Mouse (Mus musculus) Muller cell, postnatal 12 days (primary cell): Measurements from ENCODE around the gene Dennd5a.
A peak's percentile ranks its signal among the peaks of the same experiment; 100 is the strongest.
"Not testable (repeated sequence)": the region's sequence is repeated elsewhere in the genome, so short reads cannot be mapped to it uniquely, and the experiment has no call there.

Experiments used
- DNase-seq: peaks from one replicate; pipeline ENCODE4 v3.0.0-alpha.2; 2015; ENCODE audit errors: inconsistent ontology term

The Dennd5a gene

DNA sequence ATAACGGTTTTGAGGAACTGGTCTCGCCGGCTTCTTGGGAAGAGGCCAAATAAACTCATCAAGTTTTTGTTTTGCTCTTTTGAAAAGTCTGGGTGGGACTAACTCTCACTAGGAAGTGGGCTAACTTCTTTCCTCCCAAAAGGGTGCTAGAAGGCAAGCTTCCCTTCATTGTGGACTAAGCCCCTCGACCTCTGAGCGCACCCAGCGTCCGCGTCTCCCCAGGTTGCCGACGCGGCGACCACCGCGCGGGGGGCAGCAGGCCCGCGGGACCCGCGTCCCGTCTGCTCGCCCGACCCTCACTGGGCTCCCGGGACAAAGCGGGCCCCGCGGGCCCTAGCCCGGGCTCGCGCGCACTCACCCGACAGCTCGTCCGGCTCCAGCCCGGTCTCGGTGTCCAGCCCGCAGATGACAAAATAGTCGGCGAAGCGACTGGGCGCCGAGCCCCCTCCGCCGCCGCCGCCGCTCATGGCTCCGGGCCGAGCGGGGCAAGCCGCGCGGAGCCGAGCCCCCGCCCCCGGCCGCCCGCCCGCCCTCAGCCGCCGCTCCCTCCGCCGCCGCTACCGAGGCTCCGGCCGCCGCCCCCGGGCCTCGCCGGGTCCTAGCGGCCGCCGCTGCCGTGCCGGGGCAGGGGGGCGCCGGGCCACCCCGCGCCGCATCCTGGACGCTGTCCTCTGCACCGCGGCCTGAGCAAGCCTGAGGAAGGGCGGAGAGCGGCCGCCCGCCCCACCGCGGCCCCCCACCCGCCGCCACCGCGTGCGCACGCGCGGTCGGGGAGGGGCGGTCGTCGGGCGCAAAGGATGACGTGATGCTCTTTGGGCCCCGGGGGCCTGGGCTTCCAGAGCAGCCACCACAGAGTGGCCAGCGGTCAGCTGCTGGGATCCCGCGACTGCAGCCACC, at the start of gene Dennd5a:
TSS of gene Dennd5a (minus strand) at position 755 of the 897 bp plus-strand sequence.
- DNase-seq, result peak; percentile 94

DNA sequence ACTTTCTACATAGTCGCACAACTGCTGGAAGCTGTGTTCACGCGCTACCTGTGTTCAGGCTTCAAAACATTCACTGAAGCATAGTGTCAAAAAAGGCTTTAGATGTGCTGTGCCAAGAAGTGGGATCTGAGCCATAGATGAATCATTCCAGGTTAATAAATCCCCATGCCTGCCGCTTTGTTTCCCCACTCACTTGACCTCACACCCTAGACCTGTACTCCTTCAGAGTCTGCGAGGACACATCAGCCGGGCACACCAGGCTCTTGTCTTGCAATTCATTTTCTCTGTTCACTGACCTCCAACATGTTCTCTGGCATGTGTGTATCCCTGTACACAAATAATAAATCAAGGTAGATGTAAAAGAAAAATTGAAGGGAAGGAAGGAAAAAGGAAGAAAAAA, 48.8 kb upstream of the Dennd5a start:
- no peak for DNase-seq

DNA sequence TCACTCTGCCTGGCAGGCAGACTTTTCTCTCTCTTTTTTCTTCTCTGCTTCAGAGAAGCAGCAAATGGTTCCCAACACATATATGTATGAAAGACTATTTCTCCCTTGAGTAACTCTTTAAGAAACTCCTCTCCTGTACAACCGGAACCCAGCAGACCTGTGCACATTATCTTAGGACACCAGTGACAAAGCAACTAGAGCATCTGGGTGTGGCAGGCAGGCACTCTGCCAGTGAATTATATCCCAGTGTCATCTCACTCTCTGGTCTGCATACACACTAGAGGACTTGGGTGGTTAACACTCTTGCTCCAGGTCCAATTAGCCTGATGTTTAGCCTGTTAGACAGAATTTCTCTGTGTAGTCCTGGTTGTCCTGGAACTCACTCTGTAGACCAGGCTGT, 48.2 kb upstream of the Dennd5a start:
- DNase-seq, result no peak

DNA sequence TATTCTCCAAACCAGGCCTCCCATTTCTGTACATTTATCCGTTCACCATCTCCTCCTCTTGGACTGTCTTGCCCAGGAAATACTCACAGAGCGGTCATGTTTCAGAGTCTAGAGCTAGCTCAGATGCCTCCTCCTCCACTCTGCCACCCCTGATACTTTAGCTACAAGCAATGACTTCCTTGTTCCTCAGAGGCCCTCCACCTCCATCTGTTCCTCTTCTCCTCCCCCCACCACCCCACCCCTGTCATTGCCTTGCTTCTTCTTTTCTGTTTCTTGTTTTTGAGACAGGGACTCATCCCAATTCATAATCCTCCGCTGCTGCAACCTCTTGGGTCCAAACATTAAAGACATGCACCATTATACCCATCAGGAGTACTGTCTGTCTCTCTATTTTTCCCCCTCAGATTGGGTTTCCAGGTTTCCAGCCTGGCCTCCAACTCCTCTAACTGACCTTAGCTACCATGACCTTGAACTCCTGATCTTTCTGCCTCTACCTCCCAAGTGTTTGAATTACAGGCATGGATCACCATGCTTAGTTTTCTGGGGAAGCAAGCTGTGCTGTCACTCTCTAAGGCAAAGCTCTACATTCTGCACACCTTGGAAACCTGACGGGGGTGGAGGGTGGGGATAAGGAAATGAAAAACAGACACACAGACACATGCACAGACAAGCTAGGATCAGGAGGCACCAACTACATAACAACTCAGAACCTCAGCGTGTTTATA, 46.4 kb upstream of the Dennd5a start:
- no peak for DNase-seq

DNA sequence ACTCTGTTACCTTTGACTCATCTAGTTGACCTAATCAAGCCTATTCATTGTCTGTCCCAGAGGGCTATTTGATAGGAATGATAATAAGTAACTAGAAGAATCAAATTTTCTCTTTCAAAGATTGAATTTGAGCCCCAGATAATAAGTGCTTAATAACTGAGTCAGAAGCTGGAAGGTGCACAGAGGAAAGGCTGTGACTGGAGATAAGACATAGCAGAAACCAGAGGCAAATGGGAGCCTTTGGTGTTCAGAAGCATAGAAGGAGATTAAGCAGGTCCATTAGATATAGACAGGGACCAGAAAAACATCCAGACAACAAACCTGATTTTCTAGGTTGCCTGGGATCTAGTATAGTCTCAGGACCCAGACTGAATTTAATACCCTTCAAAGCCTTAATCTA, 45.7 kb upstream of the Dennd5a start:
- peak; percentile 64 for DNase-seq

DNA sequence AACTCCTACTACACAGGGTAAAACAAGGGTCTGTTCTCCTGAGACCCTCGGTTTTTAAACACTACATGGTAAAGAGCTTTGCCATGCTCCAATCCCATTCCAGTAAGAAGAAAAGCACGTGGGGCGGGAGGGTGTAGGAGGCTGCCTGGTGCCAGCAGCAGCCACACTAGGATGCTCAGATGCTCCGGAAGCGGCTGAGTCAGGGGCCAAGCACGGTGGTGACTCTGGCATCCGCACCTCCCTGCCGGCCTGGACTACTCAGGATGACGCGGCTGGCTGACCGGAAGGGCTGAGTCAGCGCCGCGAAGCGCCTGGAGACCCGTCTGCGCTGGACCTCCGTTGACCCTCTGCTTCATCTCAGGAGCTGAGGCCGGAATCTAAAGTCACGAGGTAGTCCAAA, 42.7 kb upstream of the Dennd5a start:
- DNase-seq, result peak; percentile 94

DNA sequence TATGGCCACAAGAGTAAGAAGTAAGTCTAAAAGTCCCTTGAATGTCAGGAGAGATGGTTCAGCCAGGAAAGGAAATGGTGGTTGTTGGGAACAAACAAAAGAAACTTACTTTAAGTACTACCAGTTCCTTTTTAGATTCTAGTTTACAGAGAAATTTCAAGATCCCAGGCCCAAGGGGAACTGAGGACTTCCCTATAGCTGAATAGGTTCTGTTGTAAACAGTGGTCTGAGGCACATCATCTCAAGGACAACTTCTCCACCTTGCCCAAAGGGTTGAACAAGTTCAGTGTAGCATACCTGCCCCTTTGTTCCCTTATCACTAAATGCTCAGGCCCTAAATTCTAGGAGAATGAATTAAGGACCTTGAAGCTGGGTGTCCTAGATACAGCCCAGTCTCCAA, 41.8 kb upstream of the Dennd5a start:
- no peak for DNase-seq

DNA sequence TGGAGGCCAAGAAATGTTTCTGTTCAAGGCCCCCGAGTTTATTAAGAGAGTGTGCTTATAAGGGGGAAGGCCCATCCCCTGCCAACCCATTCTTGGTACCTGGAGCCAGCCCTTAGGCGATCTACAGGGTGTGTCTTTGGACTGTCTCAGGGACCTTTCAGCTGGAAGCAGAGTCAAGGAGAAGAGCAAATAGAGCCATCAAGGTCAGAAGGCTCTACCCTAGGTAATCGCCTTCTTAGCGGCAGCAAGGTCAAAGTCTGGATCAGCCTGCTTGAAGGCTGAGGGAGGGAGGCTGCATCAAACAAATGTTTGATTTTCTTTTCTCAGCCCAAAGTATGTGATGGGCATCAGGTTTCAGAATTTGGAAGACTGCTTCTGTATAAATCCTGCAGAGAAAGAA, 38.1 kb upstream of the Dennd5a start:
- DNase-seq, result no peak

DNA sequence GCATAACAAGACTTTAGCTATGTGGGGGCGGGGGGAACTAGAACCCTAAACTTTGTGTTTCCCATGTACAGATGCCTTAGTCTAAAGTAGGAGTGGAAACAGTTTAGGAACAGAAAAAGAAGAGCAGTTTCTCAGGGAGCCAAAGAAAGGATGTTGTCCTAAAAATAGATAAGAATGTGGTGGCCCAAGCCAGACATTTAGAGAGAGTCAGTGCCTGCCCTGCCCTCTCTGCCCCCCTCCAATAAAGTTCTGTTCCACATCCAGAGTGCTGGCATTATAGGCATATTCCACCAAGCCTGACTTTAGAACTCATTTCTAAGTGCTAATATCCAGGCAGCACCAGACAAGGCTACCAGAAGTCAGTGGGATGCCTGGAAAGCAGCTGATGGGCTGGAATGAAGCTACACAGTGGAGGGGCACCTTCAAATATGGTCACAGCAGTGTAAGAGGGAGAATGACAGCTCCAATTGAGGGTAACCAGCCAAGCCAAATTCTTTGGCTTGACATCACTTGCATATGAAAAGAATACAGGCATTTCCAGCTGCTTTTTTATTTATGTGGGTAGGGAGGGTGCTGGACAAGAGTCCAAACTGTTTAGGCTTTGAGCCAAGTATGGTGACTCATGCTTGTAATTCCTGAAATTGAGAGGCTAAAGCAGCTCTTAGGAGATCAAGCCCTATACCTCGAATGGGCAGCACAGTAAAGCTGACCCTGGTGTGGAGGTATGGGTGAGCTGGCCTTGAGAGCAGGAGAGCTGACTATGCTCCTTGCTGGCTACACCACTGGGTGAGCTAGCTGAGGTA, 33.1 kb upstream of the Dennd5a start:
- DNase-seq, result peak; percentile 95

DNA sequence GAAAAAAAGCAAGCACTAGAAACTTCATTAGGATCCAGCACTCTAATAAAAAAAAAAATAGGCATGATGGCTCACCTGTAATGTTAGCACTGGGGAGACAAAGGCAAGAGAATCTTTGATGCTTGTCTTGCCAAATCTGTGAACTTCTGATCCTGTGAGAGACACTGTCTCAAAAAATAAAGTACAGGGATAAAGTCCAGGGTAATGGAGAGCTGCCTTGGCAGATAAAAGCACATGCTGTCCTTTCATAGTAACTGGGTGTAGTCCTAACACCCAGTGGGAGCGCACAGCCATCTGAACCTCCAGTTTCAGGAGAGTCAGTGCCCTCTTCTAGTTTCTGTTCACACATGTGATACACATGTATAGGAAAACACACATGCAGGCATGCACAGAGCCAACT, 31.0 kb upstream of the Dennd5a start:
- no peak for DNase-seq

DNA sequence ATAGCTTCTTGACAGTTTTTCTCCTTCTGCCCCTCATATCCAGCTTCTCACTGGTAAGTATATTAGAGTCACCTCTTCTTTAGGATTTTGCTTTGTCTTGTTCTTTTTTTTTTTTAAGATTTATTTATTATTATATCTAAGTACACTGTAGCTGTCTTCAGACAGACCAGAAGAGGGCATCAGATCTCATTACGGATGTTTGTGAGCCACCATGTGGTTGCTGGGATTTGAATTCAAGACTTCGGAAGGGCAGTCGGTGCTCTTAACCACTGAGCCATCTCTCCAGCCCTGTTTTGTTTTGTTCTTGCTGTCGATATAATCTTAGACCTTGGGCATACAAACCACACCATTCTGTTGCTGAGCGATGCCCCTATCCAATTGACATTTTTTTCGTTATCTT, 26.5 kb upstream of the Dennd5a start, which contains the start of gene Tmem41b:
TSS of gene Tmem41b (minus strand) at position 155 of the 400 bp plus-strand sequence.
- DNase-seq, result not testable (repeated sequence)

DNA sequence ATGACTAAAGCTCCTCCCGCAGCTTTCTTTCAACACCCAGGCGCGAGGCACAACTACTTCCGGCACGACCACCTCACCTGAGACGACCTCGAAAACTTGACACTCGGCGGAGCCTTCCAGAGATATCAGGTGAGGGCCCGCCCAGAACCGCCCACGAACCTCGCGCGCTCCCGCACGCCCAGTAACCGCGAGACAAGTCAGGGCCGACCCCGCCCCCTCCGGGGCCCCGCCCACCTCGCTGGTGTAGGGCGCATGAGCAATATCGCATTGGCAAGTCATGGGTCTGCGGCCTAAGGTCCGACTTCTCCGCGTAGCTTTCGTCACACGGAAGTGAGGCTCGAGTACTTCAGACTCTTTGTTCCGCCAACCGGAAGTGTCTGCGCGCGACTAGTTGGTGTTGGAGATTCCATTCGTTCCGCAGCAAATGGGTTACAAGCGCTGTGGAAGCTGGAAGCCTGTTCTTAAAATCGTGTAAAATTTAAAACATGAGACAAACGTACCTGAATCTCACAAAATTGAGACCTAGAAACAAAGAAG, 25.9 kb upstream of the Dennd5a start:
- peak; percentile 100 for DNase-seq

DNA sequence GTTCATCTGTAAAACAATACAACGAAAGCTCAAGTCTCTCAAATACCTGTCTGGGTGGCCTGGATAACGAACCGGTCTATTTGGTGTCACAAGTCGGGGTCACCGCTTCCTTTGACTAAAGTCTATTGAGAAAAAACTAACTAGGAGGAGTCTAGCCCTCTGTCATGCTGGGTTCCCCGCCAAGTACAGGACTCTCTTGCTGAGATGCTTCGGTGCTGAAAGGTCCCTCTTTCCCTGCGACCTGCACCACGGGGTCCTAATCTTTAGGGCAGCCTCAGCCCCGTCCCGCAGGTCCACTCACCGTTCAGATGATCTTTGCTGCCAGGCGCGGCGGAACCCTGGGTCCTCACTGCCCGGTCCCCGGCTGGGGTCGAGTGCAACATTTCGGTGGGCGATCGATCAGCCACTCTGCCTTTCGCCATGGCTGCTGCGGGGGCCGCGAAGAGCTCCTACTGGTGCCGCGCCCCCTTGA, 25.4 kb upstream of the Dennd5a start:
- no peak for DNase-seq

DNA sequence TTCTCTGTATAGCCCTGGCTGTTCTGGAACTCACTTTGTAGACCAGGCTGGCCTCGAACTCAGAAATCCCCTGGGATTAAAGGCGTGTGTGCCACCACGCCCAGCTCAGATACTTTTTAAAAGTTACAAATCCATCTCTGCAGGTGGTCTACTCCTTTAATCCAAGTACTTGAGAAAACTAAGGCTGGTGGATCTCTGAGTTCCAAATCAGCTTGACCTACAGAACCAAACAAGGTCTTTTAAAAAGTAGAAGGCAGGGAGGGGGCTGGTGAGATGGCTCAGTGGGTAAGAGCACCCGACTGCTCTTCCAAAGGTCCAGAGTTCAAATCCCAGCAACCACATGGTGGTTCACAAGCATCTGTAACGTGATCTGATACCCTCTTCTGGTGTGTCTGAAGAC, 24.3 kb upstream of the Dennd5a start:
- not testable (repeated sequence) for DNase-seq

DNA sequence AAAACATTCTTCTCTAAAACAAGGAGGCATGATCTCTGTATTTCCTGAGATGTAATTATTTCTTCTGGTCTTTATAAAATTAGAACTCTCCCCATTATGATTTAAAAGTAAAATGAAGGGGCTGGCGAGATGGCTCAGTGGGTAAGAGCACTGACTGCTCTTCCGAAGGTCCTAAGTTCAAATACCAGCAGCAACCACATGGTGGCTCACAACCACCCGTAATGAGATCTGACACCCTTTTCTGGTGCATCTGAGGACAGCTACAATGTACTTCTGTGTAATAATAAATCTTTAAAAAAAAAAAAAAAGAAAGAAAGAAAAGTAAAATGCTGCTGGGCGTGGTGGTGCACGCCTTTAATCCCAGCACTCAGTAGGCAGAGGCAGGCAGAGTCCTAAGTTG, 16.9 kb upstream of the Dennd5a start:
- not testable (repeated sequence) for DNase-seq

DNA sequence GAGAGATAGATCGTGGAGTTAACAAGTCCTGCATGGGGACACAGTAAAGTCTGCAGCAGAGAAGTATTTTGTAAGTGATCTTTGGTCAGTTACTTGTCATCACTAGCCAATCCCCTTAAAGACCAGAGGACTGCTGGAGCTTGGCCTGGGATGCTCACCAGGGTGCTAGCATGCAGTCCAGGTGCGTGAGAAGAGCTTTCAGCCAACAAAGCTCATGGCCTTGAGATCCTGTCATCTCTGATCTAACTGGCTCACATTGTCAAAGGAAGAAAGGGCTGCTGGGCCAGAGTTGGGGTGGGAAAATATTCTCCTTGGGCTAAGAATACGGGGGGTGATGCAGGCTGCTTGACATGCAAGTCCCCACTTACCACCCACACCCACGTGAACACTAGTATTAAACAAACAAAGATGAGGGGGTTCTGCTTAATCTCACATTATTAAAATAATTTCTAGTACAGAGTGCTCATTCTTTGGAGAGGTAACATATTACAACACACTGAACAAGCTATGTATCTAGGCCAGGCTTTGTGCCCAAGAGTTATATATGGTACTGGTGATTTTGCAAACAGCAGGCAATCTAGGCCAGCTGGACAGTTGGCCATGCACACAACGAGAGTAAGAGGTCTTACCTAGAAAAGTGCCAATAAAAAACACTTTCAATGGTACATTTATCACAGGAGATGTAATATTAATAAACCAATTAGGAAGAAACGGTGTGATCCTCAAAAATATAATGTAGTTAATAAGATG, 15.9 kb upstream of the Dennd5a start:
- no peak for DNase-seq

DNA sequence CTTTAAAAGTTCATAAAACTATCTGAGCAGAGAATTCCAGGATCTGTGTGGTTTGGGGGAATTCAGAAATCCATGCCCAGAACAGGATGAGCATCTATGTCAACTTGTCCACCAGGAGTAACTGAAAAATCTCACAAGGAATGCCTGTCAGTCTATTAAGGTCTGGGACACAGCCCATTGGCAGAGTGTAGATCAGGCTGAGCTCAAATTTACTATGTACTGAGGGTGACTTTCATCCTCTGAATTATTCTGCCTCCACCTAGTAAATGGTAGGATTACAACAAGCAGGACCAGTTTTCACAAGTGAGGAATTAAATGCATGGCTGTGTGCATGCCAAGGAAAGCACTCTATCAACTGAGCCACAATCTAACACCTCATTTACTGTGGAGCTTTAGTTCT, 9.3 kb upstream of the Dennd5a start:
- DNase-seq, result no peak

DNA sequence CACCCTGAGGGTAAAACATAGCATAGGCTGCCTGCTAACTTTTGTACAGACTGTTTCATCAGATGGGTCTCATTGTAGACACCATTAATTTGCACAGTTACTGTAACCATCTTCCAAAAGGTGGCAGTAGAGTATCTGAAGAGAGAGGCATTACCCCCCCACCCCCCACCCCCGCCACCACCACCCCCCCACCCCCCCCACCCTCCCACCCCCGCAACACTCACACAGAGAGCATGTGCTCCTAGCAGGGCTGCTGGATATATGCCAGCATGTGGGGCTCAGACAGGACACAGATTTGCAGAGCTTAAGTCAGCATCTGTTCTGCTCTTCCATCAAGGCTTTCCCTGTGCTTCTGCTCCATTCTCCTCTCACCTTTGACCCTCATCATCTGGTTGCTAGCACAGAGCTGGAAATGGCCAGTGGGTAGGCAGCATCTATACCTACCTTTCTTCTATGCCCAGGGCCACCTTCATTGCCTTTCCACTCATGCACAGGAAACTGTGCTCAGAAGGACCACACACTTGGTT, 8.7 kb upstream of the Dennd5a start:
- peak; percentile 54 for DNase-seq

DNA sequence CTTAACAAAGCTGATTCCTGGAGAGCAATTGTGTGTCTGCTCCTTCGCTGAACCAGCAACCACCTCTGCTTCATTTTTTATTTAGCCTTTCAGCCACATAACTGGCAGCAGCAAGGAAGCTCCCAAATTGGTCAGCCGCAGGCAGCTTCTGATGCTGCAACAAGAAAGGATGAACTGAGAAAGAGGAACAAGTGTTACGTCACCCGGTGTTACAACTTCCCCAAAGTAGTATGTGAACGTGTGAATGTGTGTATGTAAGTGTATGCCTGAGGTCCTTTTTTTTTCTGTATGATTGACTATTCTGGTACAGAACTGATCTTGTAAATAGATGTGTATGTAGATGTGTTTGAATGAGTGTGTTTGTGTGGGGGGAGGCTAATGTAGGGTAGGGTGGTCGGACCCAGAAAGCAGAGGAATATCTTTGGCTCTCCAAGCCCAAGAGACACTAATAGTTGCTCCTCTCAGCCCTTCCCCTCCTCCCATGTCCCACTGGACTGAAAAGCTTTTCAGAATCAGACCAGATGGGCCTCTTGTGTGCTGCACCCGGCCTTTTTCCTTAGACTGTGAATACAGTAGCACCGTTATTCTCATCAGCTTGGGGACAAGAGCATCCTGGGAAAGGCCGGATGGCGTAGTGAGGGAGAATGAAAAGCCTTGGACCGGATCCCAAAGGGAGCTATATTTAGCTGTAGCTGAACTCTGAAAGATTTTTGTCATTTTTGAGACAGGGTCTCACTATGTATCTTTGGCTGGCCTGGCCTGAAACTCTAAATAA, 7.7 kb upstream of the Dennd5a start:
- peak; percentile 88 for DNase-seq

DNA sequence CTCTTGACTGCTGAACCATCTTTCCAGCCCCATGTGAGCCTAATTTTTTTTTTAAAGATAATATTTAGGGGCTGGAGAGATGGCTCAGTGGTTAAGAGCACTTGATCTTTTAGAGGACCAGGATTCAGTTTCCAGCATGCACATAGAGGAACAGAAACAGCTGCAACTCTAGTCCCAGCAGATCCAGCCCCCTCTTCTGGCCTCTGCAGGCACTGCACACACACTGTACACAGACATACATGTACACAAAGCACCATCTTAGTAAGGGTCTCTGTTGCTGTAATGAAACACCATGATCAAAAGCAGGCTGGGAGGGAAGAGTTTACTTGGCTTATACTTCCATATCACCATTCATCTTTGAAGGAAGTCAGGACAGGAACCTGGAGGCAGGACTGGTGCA, 5.4 kb upstream of the Dennd5a start:
- DNase-seq, result no peak
